Mouse (Mus musculus) embryonic facial prominence, embryonic 15.5 days (tissue): ENCODE results near the gene Pdpk1. TPM values are rescaled to one million over a fixed set of nuclear protein-coding genes. Genes with fewer than 3 reads are reported as not detected.

Source experiments
- ATAC-seq: fragments of 200-750 bp; cut with Nextera tagmentation; 2 replicates; pipeline ENCODE4 v1.8.0; 2017; ENCODE audit warnings: low read depth, moderate TSS enrichment; ENCODE audit not compliant: insufficient number of reproducible peaks, low FRiP score, low TSS enrichment
- H3K27ac ChIP-seq: fragments of 300-500 bp; sonication (generic); replicated peaks from 2 replicates; pipeline ENCODE4 v1.5.1; 2015; ENCODE audit warnings: mild to moderate bottlenecking, inconsistent platforms
- H3K27me3 ChIP-seq: fragments of 300-500 bp; sonication (generic); 2 replicates; pipeline ENCODE4 v1.6.1; 2015; ENCODE audit warnings: inconsistent platforms
- H3K36me3 ChIP-seq: fragments of 300-500 bp; sonication (generic); 2 replicates; pipeline ENCODE4 v1.6.1; 2015; ENCODE audit warnings: mild to moderate bottlenecking, inconsistent platforms
- H3K4me1 ChIP-seq: fragments of 300-500 bp; sonication (generic); 2 replicates; pipeline ENCODE4 v1.6.1; 2015; ENCODE audit warnings: inconsistent platforms
- H3K4me2 ChIP-seq: fragments of 300-500 bp; sonication (generic); replicated peaks from 2 replicates; pipeline ENCODE4 v1.6.1; 2015; ENCODE audit warnings: mild to moderate bottlenecking, inconsistent platforms
- H3K4me3 ChIP-seq: fragments of 300-500 bp; sonication (generic); replicated peaks from 2 replicates; pipeline ENCODE4 v1.5.1; 2015; ENCODE audit warnings: mild to moderate bottlenecking, inconsistent platforms
- H3K9ac ChIP-seq: fragments of 300-500 bp; sonication (generic); 2 replicates; pipeline ENCODE4 v1.6.1; 2015; ENCODE audit warnings: inconsistent platforms
- H3K9me3 ChIP-seq: fragments of 300-500 bp; sonication (generic); replicated peaks from 2 replicates; pipeline ENCODE4 v1.6.1; 2016; ENCODE audit warnings: inconsistent platforms
- WGBS: fragments of 180-500 bp; shearing (Covaris S2); methylation state at CpG from one replicate; pipeline ENCODE4 v1.1.7; 2015; 5-methylcytosine and 5-hydroxymethylcytosine counted together
- polyA plus RNA-seq: library from polyadenylated mRNA; unstranded; fragments of >200 nt; fragmentation: Nextera tagmentation; extraction: Ambion mirVana; gene quantifications from 2 replicates; pipeline ENCODE4 v1.2.1, GENCODE M21; 2015

Pdpk1 gene
- polyA plus RNA-seq, 1 experiment from 2014 or later: 39.2 TPM

- ATAC-seq: no peak
- peaks cover 13% of the 10 kb centered on the region; the same call in 1 of the 2 replicates for H3K36me3 ChIP-seq
- H3K4me3 ChIP-seq: no peak overlapping the region
- H3K4me1 ChIP-seq: peaks cover 12% of the 10 kb centered on the region
- H3K9ac ChIP-seq: no peak overlapping the region
- H3K4me2 ChIP-seq: no peak overlapping the region
- no peaks in the 10 kb centered on the region for H3K9me3 ChIP-seq
- 63% methylated on average over 5 of the region's 5 CpGs for WGBS
- H3K27ac ChIP-seq: no peak overlapping the region
- no peaks in the 10 kb centered on the region for H3K27me3 ChIP-seq
These were observed 82.5 kb downstream of the Pdpk1 start for GRCm38 (mm10) chr17:24068271-24068670.

DNA sequence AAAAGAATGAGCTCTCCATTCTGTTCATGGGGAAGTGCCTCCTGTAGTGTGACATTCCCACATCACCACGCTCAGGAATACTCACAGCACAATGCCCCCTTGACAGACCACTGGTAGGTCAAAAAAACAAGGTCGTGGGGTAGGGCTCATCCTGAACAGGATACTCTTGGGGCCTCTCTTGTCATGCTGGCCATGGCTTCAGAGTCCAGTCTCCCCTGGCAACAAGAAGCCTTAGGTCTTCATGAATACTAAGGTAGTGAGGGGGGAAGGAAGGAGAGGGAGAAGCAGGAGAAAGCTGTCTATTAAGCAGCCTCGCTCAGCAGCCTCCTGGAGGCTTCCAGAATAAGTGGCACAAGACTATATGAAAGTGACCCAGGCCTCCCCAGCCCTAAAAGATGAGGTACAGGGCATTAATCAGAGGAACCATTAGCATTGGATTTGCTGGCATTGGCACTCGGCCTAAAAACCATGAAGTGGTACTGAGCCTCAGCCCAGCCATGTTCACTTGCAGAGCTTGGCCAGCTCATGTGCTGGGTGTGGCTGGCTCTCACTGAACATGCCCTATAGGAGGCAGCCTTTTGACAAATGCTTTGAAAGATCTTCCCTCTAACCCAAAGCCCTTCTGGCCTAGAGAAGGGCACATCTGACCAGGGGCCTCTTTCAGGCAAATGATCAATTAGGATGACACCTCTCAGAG, 88.1 kb downstream of the Pdpk1 start:
- Histone ChIP-seq H3K9ac (no peak overlapping the region), H3K27me3 (no peaks in the 10 kb centered on the region), H3K4me1 (no peaks in the 10 kb centered on the region), H3K36me3 (peaks cover 44% of the 10 kb centered on the region), H3K27ac (no peak overlapping the region), H3K4me3 (no peak overlapping the region), H3K4me2 (no peak overlapping the region), H3K9me3 (no peaks in the 10 kb centered on the region)
- WGBS: 81% methylated on average over 4 of the region's 4 CpGs
- no peak for ATAC-seq

DNA sequence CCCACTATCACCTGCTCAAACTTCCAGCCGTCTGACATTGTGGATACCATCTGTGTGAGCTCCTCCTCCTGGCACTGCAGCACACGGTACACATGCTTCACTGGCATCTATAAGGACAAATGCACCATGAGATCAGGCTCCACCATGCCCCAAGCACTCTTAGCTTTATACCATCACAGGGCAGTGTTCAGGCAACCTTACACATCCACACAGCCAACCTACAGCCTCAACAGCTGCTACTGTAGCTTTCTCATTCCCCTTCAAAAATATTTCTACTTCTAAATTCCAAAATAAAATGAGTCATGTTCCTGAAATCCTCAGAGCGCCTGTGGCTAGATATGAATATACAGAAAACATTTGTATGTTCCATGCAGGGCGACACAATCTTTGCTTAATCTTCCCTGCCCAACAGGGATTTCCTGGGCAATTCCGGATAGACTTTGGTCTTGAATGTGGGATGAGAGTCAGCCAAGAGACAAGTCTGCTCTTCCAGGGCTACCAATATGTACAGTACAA, 92.9 kb downstream of the Pdpk1 start:
- no peak overlapping the region for H3K4me2 ChIP-seq
- H3K9me3 ChIP-seq: no peaks in the 10 kb centered on the region
- WGBS: 81% methylated on average over 5 of the region's 5 CpGs
- H3K27me3 ChIP-seq: no peaks in the 10 kb centered on the region
- no peak overlapping the region for H3K9ac ChIP-seq
- no peaks in the 10 kb centered on the region for H3K4me1 ChIP-seq
- peaks cover 77% of the 10 kb centered on the region for H3K36me3 ChIP-seq
- H3K27ac ChIP-seq: no peak overlapping the region
- H3K4me3 ChIP-seq: no peak overlapping the region
- no peak for ATAC-seq

DNA sequence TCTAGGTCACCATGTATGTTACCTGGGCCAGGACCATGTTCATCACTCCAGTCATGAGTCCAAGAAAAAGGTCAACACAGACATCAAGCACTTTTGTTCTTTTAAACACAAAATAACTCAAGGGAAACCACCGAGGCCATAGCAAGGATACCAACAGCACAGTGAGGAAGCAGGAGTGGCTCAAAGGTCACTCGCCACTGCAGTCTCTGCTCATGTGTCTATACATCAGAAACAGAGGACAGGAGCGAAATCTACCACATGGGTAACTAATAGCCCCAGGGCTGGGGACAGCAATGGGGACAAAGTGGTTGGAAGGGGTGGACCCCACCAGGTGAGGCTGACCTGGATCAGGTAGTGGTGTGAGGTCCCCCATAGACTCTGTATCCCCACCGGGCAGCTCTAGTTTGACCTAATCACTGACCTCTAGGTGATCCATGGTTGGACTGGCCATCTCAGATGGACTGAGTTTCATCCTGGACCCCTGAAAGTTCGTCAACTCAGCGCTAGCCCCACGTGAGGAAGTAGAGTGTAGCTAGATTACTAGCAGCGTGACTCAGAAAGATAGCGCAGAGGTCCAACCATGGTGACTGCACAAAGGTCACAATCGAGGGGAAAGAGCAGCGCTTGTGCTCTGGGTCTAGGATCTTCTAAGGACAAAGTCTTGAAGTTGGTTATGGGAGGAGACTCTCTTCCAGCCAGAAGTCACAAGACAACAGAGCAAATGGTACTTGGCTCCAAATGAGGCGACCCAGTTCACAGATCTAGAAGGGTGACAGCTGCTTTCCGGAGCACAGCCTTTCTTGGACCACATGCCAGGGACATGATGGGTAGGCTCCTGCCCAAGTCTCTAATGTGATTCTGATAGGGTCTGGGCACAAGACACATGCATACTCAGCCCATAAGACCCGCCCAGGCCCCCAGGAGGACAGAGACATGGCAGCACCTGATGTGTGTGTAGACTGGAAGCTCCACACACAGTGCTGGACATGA, 93.8 kb downstream of the Pdpk1 start:
- ATAC-seq: no peak

GRCm38 (mm10) chr17:24049008-24049407, 101.7 kb downstream of the Pdpk1 start:
- Histone ChIP-seq H3K36me3 (peaks cover 58% of the 10 kb centered on the region), H3K9ac (no peak overlapping the region), H3K4me2 (no peak overlapping the region), H3K4me3 (no peak overlapping the region), H3K27me3 (no peaks in the 10 kb centered on the region), H3K27ac (no peak overlapping the region), H3K4me1 (no peaks in the 10 kb centered on the region), H3K9me3 (no peaks in the 10 kb centered on the region)
- 80% methylated on average over 8 of the region's 8 CpGs for WGBS
- ATAC-seq: no peak

More for the DNA sequence above, 93.8 kb downstream of the Pdpk1 start:
- H3K27ac ChIP-seq: no peak overlapping the region
- H3K27me3 ChIP-seq: no peaks in the 10 kb centered on the region
- H3K4me3 ChIP-seq: no peak overlapping the region
- no peaks in the 10 kb centered on the region for H3K4me1 ChIP-seq
- H3K36me3 ChIP-seq: peaks cover 81% of the 10 kb centered on the region
- no peak overlapping the region for H3K4me2 ChIP-seq
- no peaks in the 10 kb centered on the region for H3K9me3 ChIP-seq
- H3K9ac ChIP-seq: no peak overlapping the region
- WGBS: 91% methylated on average over 14 of the region's 14 CpGs

DNA sequence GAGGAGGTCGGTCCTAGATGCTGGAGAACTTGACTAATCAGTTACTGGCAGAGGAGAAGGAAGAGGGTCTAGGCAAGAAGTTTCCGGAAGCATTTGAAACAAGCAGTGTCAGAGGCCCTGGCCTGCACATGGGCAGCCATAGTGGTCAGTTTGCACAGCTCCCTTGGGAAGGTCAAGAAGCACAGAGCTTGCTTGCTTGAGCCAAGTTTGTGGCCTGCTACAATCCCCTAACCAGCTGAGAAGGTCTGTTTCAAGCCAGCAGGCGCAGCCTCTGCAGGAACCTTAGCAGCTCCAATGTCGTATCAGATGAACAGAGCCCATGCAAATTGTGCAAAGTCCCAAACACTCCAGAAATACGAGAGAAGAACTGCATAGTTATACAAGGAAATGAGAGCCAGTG, 102.7 kb downstream of the Pdpk1 start:
- peaks cover 49% of the 10 kb centered on the region for H3K36me3 ChIP-seq
- no peak for ATAC-seq

DNA sequence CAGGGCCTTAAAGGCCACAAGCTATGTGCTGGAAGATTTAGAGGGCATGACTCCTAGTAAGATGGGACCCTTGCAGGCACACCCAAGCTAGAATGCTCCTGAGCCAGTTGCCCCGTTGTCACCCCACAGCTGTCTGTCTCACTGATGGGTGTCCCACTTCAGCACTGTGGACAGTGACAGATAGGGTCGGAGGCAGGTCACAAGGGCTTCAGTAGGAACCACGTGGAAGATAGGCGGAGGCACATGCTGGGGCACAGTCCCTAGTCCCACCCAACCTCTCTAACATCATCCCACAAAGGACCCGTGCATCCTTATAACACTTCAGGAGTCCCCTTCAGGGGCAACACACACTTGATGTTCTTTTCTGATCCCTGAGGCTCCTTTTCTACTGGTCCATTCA, 104.7 kb downstream of the Pdpk1 start:
- 50% methylated on average over 5 of the region's 5 CpGs for WGBS

More for the DNA sequence above, 102.7 kb downstream of the Pdpk1 start:
- Histone ChIP-seq H3K9ac (no peak overlapping the region), H3K4me1 (no peaks in the 10 kb centered on the region), H3K27me3 (no peaks in the 10 kb centered on the region), H3K9me3 (no peaks in the 10 kb centered on the region), H3K4me2 (no peak overlapping the region), H3K4me3 (no peak overlapping the region), H3K27ac (no peak overlapping the region)
- 83% methylated on average over 5 of the region's 5 CpGs for WGBS

GRCm38 (mm10) chr17:24045608-24046007, 105.1 kb downstream of the Pdpk1 start:
- peaks cover 32% of the 10 kb centered on the region for H3K36me3 ChIP-seq
- no peaks in the 10 kb centered on the region for H3K4me1 ChIP-seq
- H3K27me3 ChIP-seq: no peaks in the 10 kb centered on the region
- no peaks in the 10 kb centered on the region for H3K9me3 ChIP-seq
- no peak for ATAC-seq
- H3K27ac ChIP-seq: no peak overlapping the region
- WGBS: 76% methylated on average over 10 of the region's 10 CpGs
- H3K4me3 ChIP-seq: no peak overlapping the region
- no peak overlapping the region for H3K9ac ChIP-seq
- H3K4me2 ChIP-seq: no peak overlapping the region

More for the DNA sequence above, 104.7 kb downstream of the Pdpk1 start:
- no peak overlapping the region for H3K27ac ChIP-seq
- ATAC-seq: no peak
- no peaks in the 10 kb centered on the region for H3K27me3 ChIP-seq
- H3K4me1 ChIP-seq: no peaks in the 10 kb centered on the region
- no peak overlapping the region for H3K4me3 ChIP-seq
- no peak overlapping the region for H3K9ac ChIP-seq
- no peak overlapping the region for H3K4me2 ChIP-seq
- H3K36me3 ChIP-seq: peaks cover 36% of the 10 kb centered on the region
- no peaks in the 10 kb centered on the region for H3K9me3 ChIP-seq

DNA sequence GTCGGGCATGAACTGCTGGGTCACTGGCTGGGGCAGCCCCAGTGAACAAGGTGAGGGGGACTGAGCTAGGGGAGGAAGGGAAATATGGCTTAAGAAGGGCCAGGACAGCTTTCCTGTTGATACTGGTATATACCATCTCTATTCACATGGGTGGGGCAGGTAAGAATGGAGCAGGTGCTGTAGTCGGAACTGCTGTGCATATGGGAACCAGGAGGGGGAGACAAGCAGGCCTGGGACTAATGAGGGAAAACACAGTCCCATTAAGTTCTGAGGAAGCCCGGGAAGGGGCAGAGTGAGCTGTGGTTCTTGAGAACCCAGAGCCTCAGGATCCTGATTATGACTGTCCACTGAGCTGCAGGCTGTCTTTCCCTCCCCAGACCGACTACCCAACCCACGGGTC, 106.2 kb downstream of the Pdpk1 start:
- Histone ChIP-seq H3K36me3 (peaks cover 26% of the 10 kb centered on the region), H3K9me3 (no peaks in the 10 kb centered on the region), H3K4me1 (no peaks in the 10 kb centered on the region), H3K27me3 (no peaks in the 10 kb centered on the region), H3K27ac (no peak overlapping the region), H3K4me3 (no peak overlapping the region), H3K4me2 (no peak overlapping the region), H3K9ac (no peak overlapping the region)
- ATAC-seq: no peak
- 47% methylated on average over 5 of the region's 5 CpGs for WGBS

DNA sequence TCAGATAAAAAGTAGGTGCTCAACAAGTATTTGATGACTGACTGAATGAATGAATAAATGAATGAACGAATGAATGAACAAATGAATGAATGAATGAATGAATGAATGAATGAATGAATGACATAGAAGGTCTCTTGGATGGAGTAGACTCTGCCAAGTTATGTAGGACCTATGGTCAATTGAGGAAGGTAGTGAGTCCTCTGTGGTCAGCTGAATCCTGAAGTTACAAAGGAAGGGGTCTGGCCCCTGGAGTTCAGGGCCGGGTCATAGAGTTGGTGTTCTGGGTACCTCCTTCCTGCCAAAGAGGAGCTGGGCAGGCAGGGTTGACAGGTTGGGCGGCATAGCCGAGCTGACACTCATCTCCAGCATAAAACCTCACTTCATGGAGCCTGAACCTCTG, 112.9 kb downstream of the Pdpk1 start, which contains the start of gene Prss27:
Gene Prss27, plus strand, starts transcription at position 301 of the 400 bp plus-strand sequence.
- no peaks in the 10 kb centered on the region for H3K36me3 ChIP-seq
- no peak within 1 kb of the TSS for H3K27ac ChIP-seq
- no peak within 1 kb of the TSS for H3K4me3 ChIP-seq
- H3K4me1 ChIP-seq: no peaks in the 10 kb centered on the region
- 61% methylated on average over 4 of the region's 4 CpGs for WGBS
- H3K9me3 ChIP-seq: no peaks in the 10 kb centered on the region
- H3K4me2 ChIP-seq: no peak within 1 kb of the TSS
- H3K9ac ChIP-seq: no peak within 1 kb of the TSS
- no peak for ATAC-seq
- no peaks in the 10 kb centered on the region for H3K27me3 ChIP-seq

DNA sequence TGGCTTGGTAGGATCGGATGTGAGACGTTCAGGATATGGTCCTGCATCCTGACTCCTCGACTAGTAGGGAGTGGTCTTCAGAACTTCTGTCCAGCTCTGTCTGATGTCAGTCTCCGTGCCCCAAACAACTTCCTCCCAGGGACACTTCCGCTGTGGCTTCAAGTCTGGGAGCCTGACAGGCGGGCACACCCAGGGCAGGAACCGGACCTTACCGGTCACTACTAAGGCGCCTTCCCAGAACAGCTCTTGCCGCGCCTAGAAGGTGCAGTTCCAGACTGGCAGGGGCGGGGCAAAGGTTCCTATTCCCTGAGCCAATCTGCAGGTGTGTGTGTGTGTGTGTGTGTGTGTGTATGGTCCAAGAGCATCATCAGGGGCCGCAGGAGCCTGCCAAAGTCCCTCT, 113.4 kb downstream of the Pdpk1 start:
- Histone ChIP-seq H3K4me2 (no peak overlapping the region), H3K36me3 (no peaks in the 10 kb centered on the region), H3K27ac (no peak overlapping the region), H3K4me1 (no peaks in the 10 kb centered on the region), H3K9ac (no peak overlapping the region), H3K27me3 (no peaks in the 10 kb centered on the region), H3K9me3 (no peaks in the 10 kb centered on the region), H3K4me3 (no peak overlapping the region)
- 80% methylated on average over 13 of the region's 13 CpGs for WGBS
- no peak for ATAC-seq
